8 mouse cellular contexts compared by ENCODE assay signal in genomic region chr2:165360861-165361260, GRCm38 (mm10). TPM values are rescaled to one million over a fixed set of nuclear protein-coding genes. Genes with fewer than 3 reads are reported as not detected.
DNase-seq lines count a peak whose midpoint lies in the region; ATAC-seq and TF ChIP-seq lines count a peak whose summit lies in the region.

No protein-coding gene starts in this region.

- H3K4me3 ChIP-seq in heart, adult 2 months = no peak overlapping the region
- no peak overlapping the region for H3K4me3 ChIP-seq in G1E (ENCODE audit: low read depth, low read length)
- H3K4me3 ChIP-seq in kidney, embryonic 15.5 days (replicated peaks) = no peak overlapping the region

- ATAC-seq in G1E (ENCODE audit: extremely low read depth, insufficient number of reproducible peaks, low FRiP score, poor library complexity, severe bottlenecking) = peak; percentile 54
- 0 out of 2 replicates have a peak, but pooled peaks have one; percentile 36 for ATAC-seq in kidney, embryonic 15.5 days (replicated peaks; ENCODE audit: low FRiP score)

- H3K4me2 ChIP-seq in kidney, embryonic 15.5 days = no peak overlapping the region

- 0 out of 2 replicates have a peak, but pooled peaks have one; percentile 67 for TF ChIP-seq EP300 in heart, adult 2 months (IDR thresholded peaks at IDR 0.05; ENCODE audit: insufficient read depth, low read depth, low read length)

- no peaks in the 10 kb centered on the region for H3K4me1 ChIP-seq in heart, adult 2 months (ENCODE audit: control insufficient read depth, insufficient read depth, low read length)
- H3K4me1 ChIP-seq in G1E (ENCODE audit: insufficient read depth, low read depth, low read length) = no peaks in the 10 kb centered on the region
- peaks cover 11% of the 10 kb centered on the region for H3K4me1 ChIP-seq in kidney, embryonic 15.5 days

- 3% methylated on average over 1 of the region's 1 CpGs for WGBS in heart, adult 2 months
- WGBS in kidney, embryonic 15.5 days = 0% methylated on average over 1 of the region's 1 CpGs

- TF ChIP-seq CTCF in heart, adult 2 months (IDR thresholded peaks at IDR 0.05) = peak; percentile 80
- peak; percentile 70 for TF ChIP-seq CTCF in G1E (IDR thresholded peaks at IDR 0.05; ENCODE audit: low read depth, low read length)

- no peaks in the 10 kb centered on the region for H3K27me3 ChIP-seq in heart, adult 2 months (ENCODE audit: control insufficient read depth, insufficient read depth, low read length)
- H3K27me3 ChIP-seq in G1E (ENCODE audit: insufficient read depth, low read length) = no peaks in the 10 kb centered on the region
- peaks cover 31% of the 10 kb centered on the region; the same call in 1 of the 2 replicates for H3K27me3 ChIP-seq in kidney, embryonic 15.5 days

- no peaks in the 10 kb centered on the region for H3K79me2 ChIP-seq in heart, adult 2 months (replicated peaks; ENCODE audit: control insufficient read depth, insufficient read depth, low read length)

- no peaks in the 10 kb centered on the region for H3K36me3 ChIP-seq in heart, adult 2 months (ENCODE audit: control insufficient read depth, insufficient read depth, low read length)
- no peaks in the 10 kb centered on the region for H3K36me3 ChIP-seq in G1E (replicated peaks)
- H3K36me3 ChIP-seq in kidney, embryonic 15.5 days = no peaks in the 10 kb centered on the region

- intact Hi-C loops in heart, adult 2 months (cut with DNase I) = loop anchor here (1.0 to 5.0 kb wide), 2 partner anchors 286 to 409 kb away; no protein-coding TSS in a partner anchor
- intact Hi-C loops in heart, postnatal 25 days (cut with DNase I) = loop anchor here (2.0 to 10.0 kb wide), 3 partner anchors 129 to 396 kb away; partner anchors contain the start of genes Cdh22 and Slc12a5

- peak; percentile 43 to 48 for DNase-seq in heart, adult 2 months
- DNase-seq in heart, postnatal 25 days (ENCODE audit: low spot score) = no peak
- peak; percentile 43 for DNase-seq in G1E (ENCODE audit: low spot score)
- DNase-seq in cerebellum, adult 9-10 months = peak; percentile 43
- DNase-seq in gastrocnemius, adult 18-20 months (ENCODE audit: low spot score) = peak; percentile 52
- DNase-seq in lung, postnatal 10 days = peak; percentile 77
- peak; percentile 33 for DNase-seq in right cerebral cortex, postnatal 4 days

- no peak for TF ChIP-seq POLR2A in heart, adult 2 months (IDR thresholded peaks at IDR 0.05; ENCODE audit: insufficient read depth, low read depth, low read length)

- no peak overlapping the region for H3K9ac ChIP-seq in heart, adult 2 months (ENCODE audit: low read depth, low read length)
- no peak overlapping the region for H3K9ac ChIP-seq in kidney, embryonic 15.5 days

- H3K9me3 ChIP-seq in G1E (replicated peaks) = peaks cover 3% of the 10 kb centered on the region; the same call in 1 of the 2 replicates
- no peaks in the 10 kb centered on the region for H3K9me3 ChIP-seq in kidney, embryonic 15.5 days (replicated peaks)

- no peak overlapping the region for H3K27ac ChIP-seq in heart, adult 2 months
- no peak overlapping the region for H3K27ac ChIP-seq in kidney, embryonic 15.5 days

RNA-seq across cellular contexts. Expression of gene Zfp663, which starts 7.7 kb away (rescaled TPM):
- not detected for total RNA-seq in heart, adult 2 months (2021)
- polyA plus RNA-seq in heart, adult 2 months (2012; rRNA removed) = not detected in 2 replicates
- total RNA-seq in heart, postnatal 25 days (2021) = not detected
- total RNA-seq in G1E (2014; fragmentation: Nextera tagmentation) = not detected in 2 replicates
- 0.16 TPM in 1 of 2 replicates, not detected in the other for total RNA-seq in G1E (2017)
- not detected in 2 replicates for polyA plus RNA-seq in G1E (2012)
- total RNA-seq in gastrocnemius, adult 18-20 months (2021) = not detected
- 1.1 TPM in 2 replicates for polyA plus RNA-seq in kidney, embryonic 15.5 days (2015; fragmentation: Nextera tagmentation; extraction: Ambion mirVana)

RNA-seq across cellular contexts. Expression of gene Zfp334, which starts 27.2 kb away (rescaled TPM):
- 1 to 10 TPM; 2.1 to 2.3 TPM for total RNA-seq in heart, adult 2 months (2021)
- polyA plus RNA-seq in heart, adult 2 months (2012; rRNA removed) = 1.3 and 2.0 TPM in 2 replicates
- total RNA-seq in heart, postnatal 25 days (2021) = 1 to 10 TPM; 2.2 to 2.4 TPM
- not detected in 2 replicates for total RNA-seq in G1E (2014; fragmentation: Nextera tagmentation)
- 0.06 and 0.11 TPM in 2 replicates for total RNA-seq in G1E (2017)
- not detected in 2 replicates for polyA plus RNA-seq in G1E (2012)
- 1 to 10 TPM; 2.3 to 2.5 TPM for total RNA-seq in gastrocnemius, adult 18-20 months (2021)
- 7.7 and 9.1 TPM in 2 replicates for polyA plus RNA-seq in kidney, embryonic 15.5 days (2015; fragmentation: Nextera tagmentation; extraction: Ambion mirVana)

RNA-seq across cellular contexts. Expression of gene Elmo2, which starts 34.6 kb away (rescaled TPM):
- total RNA-seq in heart, adult 2 months (2021) = 10 to 100 TPM; 13.9 to 14.8 TPM
- 36.3 and 39.0 TPM in 2 replicates for polyA plus RNA-seq in heart, adult 2 months (2012; rRNA removed)
- total RNA-seq in heart, postnatal 25 days (2021) = 10 to 100 TPM; 18.8 to 20.5 TPM
- total RNA-seq in G1E (2014; fragmentation: Nextera tagmentation) (22.6 and 38.3 TPM in 2 replicates), G1E (2017) (17.7 and 18.8 TPM in 2 replicates)
- 8.1 and 15.1 TPM in 2 replicates for polyA plus RNA-seq in G1E (2012)
- total RNA-seq in gastrocnemius, adult 18-20 months (2021) = 10 to 100 TPM; 12.4 TPM
- 71.3 and 82.3 TPM in 2 replicates for polyA plus RNA-seq in kidney, embryonic 15.5 days (2015; fragmentation: Nextera tagmentation; extraction: Ambion mirVana)

RNA-seq across cellular contexts. Expression of gene Ocstamp, which starts 39.3 kb away (rescaled TPM):
- not detected for total RNA-seq in heart, adult 2 months (2021)
- polyA plus RNA-seq in heart, adult 2 months (2012; rRNA removed) = 0.02 TPM in 1 of 2 replicates, not detected in the other
- under 1 TPM in 1 of 2 experiments, not detected in 1; 0.06 TPM for total RNA-seq in heart, postnatal 25 days (2021)
- total RNA-seq in G1E (2014; fragmentation: Nextera tagmentation) = not detected in 2 replicates
- total RNA-seq in G1E (2017) = 0.05 TPM in 1 of 2 replicates, not detected in the other
- not detected in 2 replicates for polyA plus RNA-seq in G1E (2012)
- under 1 TPM in 1 of 2 experiments, not detected in 1; 0.18 TPM for total RNA-seq in gastrocnemius, adult 18-20 months (2021)
- 0.16 and 0.69 TPM in 2 replicates for polyA plus RNA-seq in kidney, embryonic 15.5 days (2015; fragmentation: Nextera tagmentation; extraction: Ambion mirVana)
